Mouse (Mus musculus) stomach, postnatal 0 days (tissue): Measurements from ENCODE around the gene Aph1a.

ENCODE experiments used
- CTCF ChIP-seq: IDR thresholded peaks from 2 replicates; pipeline ENCODE4 v1.5.1; 2016; ENCODE audit warnings: antibody characterized with exemption, low read depth, mild to moderate bottlenecking, moderate library complexity
- EP300 ChIP-seq: optimal IDR thresholded peaks from 2 replicates; pipeline ENCODE3; 2016; ENCODE audit warnings: antibody characterized with exemption

- no peak for TF ChIP-seq EP300
- no peak for TF ChIP-seq CTCF
Measured at GRCm38 (mm10) chr3:95866071-95866470, 27.7 kb upstream of the Aph1a start.
